Mouse (Mus musculus) large intestine, adult 2 months (tissue): ENCODE measurements around the gene Ano10. TPM values are rescaled to one million over a fixed set of nuclear protein-coding genes. Genes with fewer than 3 reads are reported as not detected.

Experiments
- DNase-seq: peaks from one replicate; pipeline ENCODE4 v3.0.0-alpha.2; 2012; ENCODE audit warnings: low read depth, low spot score
- WGBS: fragments of 180-500 bp; shearing (Covaris S2); methylation state at CpG from one replicate; pipeline ENCODE4 v1.1.7; 2018; 5-methylcytosine and 5-hydroxymethylcytosine counted together
- polyA plus RNA-seq: library from polyadenylated mRNA; depleted of rRNA; stranded (reverse); fragments of >200 nt; gene quantifications from 2 replicates; pipeline ENCODE4 v1.2.3, GENCODE M21; 2012

Gene Ano10
- polyA plus RNA-seq, 1 experiment: 67.0 TPM

DNA sequence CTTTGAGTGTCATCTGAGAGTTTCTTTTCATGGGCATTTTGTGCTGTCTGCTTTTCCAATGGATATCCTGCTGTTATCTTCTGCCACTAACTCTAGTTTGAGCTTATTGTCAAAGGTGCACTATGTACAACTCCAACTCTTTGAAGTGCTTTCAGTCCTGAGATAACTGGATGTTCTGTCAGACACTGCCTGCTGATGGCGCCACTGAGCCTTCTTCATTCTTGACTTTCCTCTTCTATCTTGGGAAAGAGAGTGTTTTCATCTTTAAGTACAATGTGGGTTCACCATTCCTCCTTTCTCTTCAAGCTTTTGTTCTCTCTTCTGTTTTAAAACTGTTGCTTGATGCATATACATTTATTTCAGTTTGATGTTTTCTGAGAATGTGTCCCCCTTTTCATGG, 42.1 kb downstream of the Ano10 start:
- 90% methylated on average over 1 of the region's 1 CpGs for WGBS
- no peak for DNase-seq

DNA sequence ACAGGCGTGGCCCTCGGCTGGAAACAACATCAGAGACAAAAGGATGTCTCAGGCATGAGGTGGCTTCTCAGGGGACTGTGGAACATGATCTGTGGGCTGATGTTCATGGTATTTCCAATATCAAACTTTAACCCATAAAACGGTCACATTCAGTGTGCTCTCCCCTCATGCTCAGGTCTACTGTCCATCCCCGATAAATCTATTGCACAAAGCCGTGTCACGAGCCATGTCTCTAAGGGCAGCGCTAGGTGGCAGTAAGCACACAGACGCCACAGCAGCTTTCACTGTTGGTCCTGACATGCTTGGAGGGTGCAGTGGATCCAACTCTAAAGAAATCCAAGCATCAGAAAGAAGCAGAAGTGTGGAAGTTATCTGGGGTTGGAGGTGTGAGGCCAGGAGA, 46.1 kb downstream of the Ano10 start:
- no peak for DNase-seq

DNA sequence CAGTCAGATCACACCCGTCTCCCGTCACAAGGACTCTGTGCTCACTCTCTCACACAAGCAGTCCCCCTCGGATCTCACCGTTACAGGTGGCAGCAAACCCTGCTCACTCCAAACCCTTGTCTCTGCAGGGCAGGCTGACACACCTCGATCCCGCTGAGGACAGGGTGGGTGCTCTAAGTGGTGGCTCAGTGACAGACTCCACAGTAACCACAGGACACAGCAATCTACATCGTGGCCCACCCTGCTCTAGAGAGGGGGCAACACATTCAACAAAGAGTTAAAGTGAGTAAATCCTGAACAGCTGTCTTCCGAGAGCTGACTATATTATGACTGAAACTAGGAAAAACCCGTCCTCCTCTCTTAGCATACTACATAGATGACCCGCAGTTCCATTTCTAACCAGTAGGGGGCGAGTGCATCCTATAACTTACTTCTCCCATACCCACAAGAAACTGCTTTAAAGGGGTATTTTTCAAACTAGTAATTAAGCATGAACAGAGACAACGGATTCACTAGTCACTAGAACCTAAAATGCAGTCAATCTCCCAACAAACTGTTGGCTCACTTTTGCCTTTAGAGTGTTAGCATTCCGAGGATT, 46.7 kb downstream of the Ano10 start:
- DNase-seq: no peak
- WGBS: 42% methylated on average over 13 of the region's 13 CpGs

More for the DNA sequence above, 46.1 kb downstream of the Ano10 start:
- WGBS: 43% methylated on average over 8 of the region's 8 CpGs

DNA sequence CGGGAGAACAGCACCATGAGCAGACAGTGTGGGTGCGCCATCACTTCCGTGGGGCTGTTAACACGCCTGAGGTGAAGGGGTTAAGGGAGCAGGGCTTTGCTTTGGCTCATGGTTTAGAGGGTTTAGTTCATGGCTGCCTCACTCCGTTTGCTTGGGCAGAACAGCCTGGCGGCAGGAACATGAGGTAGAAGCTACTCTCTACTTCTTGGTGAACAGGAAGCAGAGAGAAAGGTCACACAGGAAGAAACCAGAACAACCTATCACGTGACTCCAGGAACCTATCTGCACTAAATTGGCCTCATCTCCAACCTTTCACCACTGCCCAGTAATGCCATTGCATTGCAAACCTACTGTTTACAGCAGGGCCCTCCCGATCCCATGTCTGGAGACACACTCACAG, 48.3 kb downstream of the Ano10 start:
- no peak for DNase-seq
- WGBS: 78% methylated on average over 8 of the region's 8 CpGs

DNA sequence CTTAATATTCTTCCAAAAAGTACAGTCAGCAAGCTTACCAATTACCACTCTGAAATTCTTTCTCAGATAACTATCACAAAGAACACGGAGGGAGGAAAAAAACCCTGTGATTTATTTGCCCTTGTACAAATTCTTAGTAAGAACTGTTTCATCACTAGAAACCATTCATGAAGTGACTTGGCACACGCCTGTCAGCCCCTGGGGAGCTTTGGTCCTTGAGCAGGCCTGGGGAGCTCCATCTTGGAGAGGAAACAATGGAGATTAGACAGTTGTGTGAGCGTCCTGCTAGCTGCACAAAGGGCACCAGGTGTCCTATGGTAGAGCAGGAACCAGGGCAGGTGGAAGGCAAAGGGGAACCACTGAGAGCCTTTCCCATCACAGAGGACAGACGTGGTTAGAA, 48.8 kb downstream of the Ano10 start:
- no peak for DNase-seq

DNA sequence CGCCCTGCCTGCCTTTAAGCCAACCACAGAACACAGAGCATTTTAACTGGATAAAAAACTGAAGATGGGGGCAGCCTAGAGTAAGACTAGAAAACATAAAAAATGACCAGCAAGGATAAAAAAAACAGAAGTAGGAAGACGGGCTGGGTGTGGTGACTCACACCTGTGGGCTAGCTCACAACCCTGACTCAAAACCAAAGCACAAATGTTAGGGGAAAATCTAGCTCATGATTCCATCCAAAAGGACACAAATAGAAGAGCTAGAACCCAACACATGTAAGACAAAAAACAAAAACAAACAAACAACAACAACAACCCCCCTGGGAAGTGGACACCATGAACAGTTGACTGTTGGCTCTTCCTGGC, 49.4 kb downstream of the Ano10 start:
- DNase-seq: no peak
- 31% methylated on average over 2 of the region's 2 CpGs for WGBS

More for the DNA sequence above, 48.8 kb downstream of the Ano10 start:
- WGBS: 87% methylated on average over 4 of the region's 4 CpGs

DNA sequence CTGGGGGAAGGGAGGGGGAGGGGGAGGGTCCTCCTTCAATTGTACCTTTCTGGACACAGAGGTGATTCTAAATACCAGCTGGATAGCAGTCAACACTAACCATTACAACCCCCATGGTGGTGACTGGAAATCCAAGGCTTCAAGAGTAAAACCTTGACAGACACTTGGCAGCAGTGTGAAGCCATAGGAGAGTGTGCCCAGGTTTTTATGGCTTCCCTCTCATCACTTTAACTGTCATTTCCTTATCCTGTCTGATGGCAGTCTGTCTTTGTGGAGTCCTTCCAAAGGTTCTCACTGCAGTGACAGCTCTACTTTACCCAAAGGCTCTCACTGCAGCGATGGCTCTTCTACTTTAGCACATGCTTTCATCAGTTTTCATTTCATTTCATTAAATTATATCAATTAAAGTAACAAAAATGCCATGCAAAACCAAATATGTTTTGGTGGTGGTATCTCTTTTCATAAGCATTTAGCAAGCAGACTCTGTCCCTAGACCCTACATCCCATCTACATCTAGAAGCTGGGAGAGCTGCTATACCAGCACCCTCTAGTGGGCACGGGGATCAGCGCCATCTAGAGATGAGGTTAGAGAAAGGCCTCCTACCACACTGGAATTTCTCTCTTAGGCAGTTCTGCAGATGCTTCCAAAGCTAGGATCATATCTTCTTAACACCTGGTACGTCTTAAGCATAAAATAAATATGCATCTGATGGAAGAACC, 50.0 kb downstream of the Ano10 start:
- WGBS: 33% methylated on average over 4 of the region's 4 CpGs
- no peak for DNase-seq

DNA sequence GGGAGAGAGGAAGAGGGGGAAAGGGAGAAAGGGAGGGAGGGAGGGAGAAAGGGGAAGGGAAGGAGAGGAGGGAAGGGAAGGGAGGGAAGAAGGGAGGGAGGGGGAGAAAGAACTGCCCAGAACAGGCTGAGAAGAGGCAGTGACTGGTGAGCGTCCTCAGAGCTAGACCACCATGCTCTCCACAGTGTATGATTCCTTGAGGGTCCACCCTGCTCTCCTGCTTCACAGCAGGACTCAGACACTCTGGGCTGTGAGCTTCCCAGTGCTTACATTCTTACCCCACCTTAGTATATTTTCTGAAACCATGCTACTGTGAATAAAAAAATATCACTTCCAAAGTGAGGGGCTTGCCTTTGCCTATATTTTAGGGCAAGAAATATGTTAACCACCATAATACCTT, 50.9 kb downstream of the Ano10 start:
- DNase-seq: no peak
- 60% methylated on average over 1 of the region's 1 CpGs for WGBS

DNA sequence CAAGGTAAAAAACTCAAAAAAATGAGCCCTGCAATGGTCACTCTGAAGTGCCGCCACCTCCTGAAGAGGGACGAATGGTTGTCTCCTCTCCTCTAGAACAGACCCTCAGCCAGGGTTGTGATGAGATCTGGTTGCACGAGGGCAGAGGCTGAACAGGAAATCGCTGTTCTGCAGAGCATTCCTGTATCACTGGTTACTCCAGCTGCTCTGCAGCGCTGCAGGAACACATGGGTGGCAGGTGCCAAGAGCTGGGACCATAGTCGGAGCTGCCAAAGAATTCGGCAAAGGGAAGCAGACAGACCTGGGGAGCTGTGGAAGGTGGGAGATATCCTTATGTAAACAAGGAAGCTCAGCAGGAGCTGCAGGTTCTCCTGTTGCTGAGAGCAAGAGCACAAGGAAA, 51.4 kb downstream of the Ano10 start:
- 26% methylated on average over 7 of the region's 7 CpGs for WGBS
- DNase-seq: no peak

DNA sequence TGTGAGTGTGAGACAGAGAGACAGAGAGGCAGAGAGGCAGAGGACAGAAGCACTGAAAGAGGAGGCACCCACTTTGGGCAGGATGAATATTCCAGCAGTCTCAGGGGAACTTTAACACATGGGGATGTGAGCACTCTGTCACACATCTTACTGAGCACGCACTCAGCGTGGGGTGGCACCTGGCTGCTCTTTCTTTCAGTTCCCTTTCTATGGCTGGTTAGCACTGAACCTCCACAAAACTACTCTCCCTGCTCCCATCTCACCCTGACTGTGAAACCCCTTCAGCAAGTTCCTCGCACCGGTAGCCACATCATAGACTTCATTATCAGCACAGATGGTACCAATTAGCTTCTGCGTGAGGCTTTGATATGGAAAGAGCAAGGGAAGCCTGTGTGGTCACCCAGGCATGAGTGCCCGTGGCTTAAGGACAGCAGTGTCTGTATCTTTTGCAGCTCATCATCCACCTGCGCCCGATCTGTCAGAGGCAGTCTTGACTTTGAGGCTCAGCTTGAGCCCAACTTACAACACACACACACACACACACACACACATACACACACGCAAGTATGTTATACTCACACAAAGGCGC, 52.3 kb downstream of the Ano10 start:
- no peak for DNase-seq

DNA sequence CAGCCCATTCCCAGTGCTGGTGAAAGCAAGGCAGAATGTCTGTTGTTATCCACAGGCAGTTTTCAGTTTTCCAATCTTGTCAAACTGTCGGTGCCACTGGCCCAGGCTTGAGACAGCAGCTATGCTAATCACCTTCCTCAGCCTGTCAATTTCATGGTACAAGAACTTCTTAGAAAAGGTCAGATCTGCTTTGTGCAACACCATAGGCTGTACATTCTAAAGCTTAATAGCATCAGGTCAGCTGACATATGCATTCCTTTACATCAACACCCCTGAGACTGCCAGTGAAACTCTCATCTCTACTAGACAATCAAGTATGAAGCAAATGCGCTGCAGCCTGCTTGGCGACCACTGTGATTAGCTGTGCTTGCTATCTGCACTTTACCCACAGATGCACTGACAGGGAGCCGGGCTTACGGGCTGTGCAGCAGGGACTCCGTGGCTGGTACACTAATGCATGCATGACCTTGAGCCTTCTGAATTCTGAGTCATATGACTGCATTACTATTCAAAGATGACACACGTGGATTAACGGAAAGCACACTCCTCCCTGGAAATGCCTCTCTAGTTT, 53.5 kb downstream of the Ano10 start:
- 83% methylated on average over 8 of the region's 8 CpGs for WGBS
- DNase-seq: no peak

More for the DNA sequence above, 52.3 kb downstream of the Ano10 start:
- 83% methylated on average over 10 of the region's 10 CpGs for WGBS

DNA sequence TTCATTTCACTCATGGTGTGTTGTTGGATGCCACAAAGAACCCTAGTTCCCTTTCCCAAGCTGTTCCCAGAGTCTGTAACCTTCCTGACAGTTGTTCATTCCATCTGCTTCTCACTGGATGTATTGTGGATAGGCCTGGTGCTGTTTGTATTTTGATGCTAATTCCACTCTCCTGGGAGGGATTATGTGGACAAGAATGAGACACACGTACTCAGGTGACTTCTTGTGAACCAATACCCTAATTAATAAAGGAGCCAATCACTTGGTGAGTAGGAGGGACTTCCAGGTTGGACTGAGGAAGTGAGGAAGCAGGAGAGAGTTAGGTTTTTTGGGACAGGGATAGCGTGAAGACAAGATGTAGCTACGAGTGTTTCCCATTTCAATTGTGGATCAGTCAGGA, 59.5 kb downstream of the Ano10 start:
- 94% methylated on average over 3 of the region's 3 CpGs for WGBS
- no peak for DNase-seq

DNA sequence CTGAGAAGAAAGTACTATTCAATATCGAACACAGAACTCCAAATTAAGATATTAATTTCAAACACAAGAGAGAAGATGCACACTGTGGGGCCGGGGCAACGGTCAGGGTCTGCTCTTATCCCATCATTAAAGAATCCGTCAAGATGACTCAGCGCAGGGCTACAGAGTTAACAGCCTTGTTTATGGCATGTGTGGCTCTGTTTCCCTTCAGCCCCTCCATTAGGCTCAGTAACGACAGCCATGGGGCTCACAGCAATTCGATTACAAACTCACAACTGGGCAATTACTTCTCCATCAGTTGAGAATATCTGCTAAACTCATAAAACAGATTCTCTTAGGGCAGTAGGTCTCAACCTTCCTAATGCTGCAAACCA, 60.3 kb downstream of the Ano10 start:
- 64% methylated on average over 7 of the region's 7 CpGs for WGBS
- DNase-seq: no peak

DNA sequence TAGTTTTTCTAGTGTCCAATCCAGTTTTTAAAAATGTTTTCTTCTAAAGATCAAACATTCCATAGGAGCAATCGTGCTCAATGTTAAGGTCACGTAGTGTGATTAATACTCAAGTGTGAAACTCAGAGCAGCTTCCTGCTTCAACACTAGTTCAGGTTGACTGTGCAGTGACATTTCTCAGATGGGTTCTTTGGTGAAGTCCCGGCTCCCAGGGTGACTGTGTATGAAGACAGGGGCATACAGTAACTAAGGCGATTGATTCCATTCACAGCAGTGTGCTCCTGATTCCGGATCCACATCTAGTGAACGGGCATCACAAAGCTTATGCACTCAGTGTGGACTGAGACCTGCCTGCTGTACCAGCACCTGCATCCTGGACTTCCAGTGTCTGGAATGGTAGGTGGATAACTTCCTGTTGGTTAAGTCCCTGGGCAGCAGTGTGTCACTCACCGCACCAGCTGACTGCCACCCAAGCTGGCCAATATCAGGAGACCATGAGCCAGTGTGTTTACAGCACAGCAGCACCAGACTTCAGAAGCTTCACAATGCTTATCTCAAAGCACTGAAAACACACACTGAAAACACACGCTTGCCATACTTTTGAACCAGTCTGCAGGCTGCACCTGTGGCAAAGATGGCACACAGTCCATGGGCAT, 60.8 kb downstream of the Ano10 start:
- no peak for DNase-seq
- 73% methylated on average over 8 of the region's 8 CpGs for WGBS

DNA sequence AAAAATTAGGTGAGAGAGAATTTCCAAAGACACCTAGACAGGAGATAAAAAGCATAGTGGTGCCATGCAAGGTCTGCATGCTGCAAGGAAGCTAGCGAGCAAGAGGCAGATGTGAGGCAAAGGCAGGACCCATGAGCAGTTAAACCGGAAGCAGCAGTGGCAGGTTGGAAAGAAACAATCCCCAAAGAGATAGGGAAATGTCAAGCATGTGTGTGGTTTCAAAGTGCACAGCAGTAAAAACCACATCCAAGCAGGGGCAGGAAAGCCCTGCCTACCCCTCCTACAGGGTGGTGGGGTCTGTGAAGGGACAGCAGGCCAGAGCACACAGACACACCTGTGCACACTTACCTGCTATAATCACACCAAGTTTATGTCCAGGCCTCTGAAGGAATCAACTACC, 61.3 kb downstream of the Ano10 start:
- WGBS: 29% methylated on average over 2 of the region's 2 CpGs
- DNase-seq: no peak

DNA sequence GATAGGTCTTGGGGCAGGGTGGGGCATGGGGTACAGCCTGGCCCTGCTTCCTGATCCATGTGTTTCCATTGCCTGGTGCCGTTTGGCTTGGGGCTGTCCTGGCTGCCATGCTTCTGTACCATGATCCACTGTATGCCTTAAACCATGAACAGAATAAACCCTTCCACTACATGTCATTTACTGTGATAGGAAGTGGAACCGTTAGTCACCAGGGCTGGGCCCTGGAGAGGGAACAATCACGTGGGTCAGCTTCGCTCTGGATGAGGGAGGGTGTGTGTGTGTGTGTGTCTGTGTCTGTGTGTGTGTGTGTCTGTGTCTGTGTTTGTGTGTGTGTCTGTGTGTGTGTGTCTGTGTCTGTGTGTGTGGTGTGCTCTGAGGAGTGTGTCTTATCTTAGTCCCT, 63.5 kb downstream of the Ano10 start:
- DNase-seq: no peak
- 69% methylated on average over 4 of the region's 4 CpGs for WGBS

DNA sequence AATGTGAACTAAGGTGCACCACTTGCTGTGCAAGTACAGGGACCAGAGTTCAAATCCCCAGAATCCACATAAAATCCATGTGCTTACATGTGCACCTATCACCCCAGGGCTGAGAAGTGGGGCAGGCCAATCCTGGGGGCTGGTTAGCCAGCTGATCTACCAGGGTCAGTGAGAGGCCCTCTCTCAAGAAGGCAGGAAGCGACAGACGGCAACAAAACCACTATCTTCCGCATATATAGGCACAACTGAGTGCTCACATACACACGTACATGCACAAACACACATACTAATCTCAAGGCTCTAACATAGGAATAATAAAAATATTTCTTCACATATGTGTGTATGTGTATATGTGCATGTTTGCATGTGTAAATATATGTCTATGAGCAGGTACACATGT, 67.8 kb downstream of the Ano10 start:
- WGBS: 98% methylated on average over 4 of the region's 4 CpGs
- no peak for DNase-seq

DNA sequence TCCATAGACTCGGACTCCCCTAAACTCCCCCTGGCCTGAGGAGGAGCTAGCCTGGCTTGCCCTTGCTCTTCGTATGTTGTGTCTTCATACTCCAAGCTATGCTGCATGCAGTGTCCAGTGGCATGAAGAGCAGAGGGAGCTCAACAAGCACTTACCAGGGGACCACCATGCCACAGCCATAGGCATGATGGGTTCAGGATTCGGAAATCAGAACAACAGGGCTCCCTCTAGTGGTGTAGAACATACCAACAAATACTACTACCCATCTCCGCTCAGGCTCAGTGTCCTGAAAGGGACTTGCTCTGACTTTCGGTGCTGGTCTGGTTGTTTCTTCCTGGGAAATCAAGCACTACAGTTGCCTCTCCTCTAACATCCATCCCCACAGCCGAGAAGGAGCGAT, 68.9 kb downstream of the Ano10 start:
- 57% methylated on average over 7 of the region's 7 CpGs for WGBS
- DNase-seq: no peak

DNA sequence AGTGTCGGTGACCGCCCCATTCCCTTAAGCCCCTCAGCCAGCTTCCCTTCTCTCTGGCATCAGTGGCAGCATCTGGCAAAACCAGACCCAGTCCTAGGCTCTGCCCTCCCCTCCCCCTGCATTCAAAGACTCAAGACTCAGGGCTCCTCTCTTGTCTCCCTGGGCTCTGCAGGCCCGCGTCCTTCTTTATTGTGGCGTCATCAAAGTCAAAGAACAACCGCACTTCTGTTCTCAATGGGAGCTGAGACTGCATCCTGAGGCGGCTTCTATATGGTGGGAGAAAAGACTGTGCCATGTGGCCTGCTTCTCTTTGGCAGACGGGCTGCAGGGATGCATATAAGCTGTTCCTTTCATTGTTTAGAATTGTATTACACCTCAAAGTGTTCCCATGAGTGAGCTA, 71.2 kb downstream of the Ano10 start:
- WGBS: 74% methylated on average over 8 of the region's 8 CpGs
- no peak for DNase-seq

DNA sequence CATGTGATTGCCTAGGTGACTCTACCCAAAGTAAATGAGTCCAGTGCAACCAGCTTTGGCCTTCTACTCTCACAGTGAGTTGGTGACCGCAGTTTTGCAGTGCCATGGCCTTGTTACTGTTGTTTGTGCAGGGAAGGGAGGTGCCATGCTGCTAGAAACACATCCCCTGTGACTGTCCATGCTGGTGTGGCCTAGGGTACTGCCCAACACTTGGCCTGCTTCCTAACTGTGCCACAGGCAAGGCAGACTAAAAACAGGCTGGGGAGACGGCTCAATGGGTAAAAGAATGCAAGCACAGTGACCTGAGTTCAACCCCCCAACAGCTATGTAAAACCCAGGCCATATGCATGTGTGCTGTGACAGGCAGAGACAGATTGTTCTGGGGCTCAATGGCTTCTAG, 74.3 kb downstream of the Ano10 start:
- DNase-seq: no peak
- 77% methylated on average over 2 of the region's 2 CpGs for WGBS
